Mouse (Mus musculus) intestine, embryonic 15.5 days (tissue): Measurements from ENCODE around the gene Fgf10. TPM values are rescaled to one million over a fixed set of nuclear protein-coding genes. Genes with fewer than 3 reads are reported as not detected.

Experiments used
- ATAC-seq: fragments of 200-750 bp; cut with Nextera tagmentation; 2 replicates; pipeline ENCODE4 v1.8.0; 2017; ENCODE audit warnings: moderate TSS enrichment, moderate library complexity
- H3K27ac ChIP-seq: fragments of 300-500 bp; sonication (generic); 2 replicates; pipeline ENCODE4 v1.5.1; 2015; ENCODE audit warnings: mild to moderate bottlenecking, inconsistent platforms
- H3K27me3 ChIP-seq: fragments of 300-500 bp; sonication (generic); replicated peaks from 2 replicates; pipeline ENCODE4 v1.6.1; 2015; ENCODE audit warnings: inconsistent platforms
- H3K36me3 ChIP-seq: fragments of 300-500 bp; sonication (generic); 2 replicates; pipeline ENCODE4 v1.6.1; 2015; ENCODE audit warnings: inconsistent platforms
- H3K4me1 ChIP-seq: fragments of 300-500 bp; sonication (generic); replicated peaks from 2 replicates; pipeline ENCODE4 v1.6.1; 2015; ENCODE audit warnings: inconsistent platforms
- H3K4me2 ChIP-seq: fragments of 300-500 bp; sonication (generic); replicated peaks from 2 replicates; pipeline ENCODE4 v1.6.1; 2015; ENCODE audit warnings: mild to moderate bottlenecking, inconsistent platforms
- H3K4me3 ChIP-seq: fragments of 300-500 bp; sonication (generic); replicated peaks from 2 replicates; pipeline ENCODE4 v1.5.1; 2015; ENCODE audit warnings: inconsistent platforms
- H3K9ac ChIP-seq: fragments of 300-500 bp; sonication (generic); 2 replicates; pipeline ENCODE4 v1.6.1; 2015; ENCODE audit warnings: inconsistent platforms
- H3K9me3 ChIP-seq: fragments of 300-500 bp; sonication (generic); 2 replicates; pipeline ENCODE4 v1.6.1; 2016; ENCODE audit warnings: inconsistent platforms
- whole genome bisulfite sequencing: fragments of 180-500 bp; shearing (Covaris S2); methylation state at CpG from one replicate; pipeline ENCODE4 v1.1.7; 2015; 5-methylcytosine and 5-hydroxymethylcytosine counted together
- polyA plus RNA-seq: library from polyadenylated mRNA; unstranded; fragments of >200 nt; fragmentation: Nextera tagmentation; extraction: Ambion mirVana; gene quantifications from 2 replicates; pipeline ENCODE4 v1.2.1, GENCODE M21; 2015

Gene Fgf10
- polyA plus RNA-seq, 1 experiment from 2014 or later, result 3.0 TPM

DNA sequence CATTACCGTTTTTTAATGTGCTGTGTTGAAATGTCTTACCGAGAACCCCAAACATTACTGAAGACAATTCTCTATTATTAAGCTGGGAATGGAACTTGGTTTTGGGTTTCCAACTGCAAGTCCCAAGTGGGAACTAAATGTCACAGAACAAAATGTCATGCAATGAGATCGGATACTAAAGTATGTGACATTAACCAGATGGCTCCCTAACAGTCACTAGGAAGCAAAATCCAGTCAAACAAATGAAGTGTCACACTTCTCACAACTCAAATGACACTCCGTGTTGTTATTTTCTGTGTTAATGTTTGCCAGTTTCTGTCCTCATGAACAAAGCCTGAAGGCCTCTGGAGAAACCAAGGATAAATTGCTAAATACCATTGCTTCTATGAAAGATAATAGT is 130.6 kb downstream of the Fgf10 start:
- Histone ChIP-seq H3K4me3 (no peak overlapping the region), H3K9me3 (no peaks in the 10 kb centered on the region), H3K4me1 (no peaks in the 10 kb centered on the region), H3K36me3 (no peaks in the 10 kb centered on the region), H3K4me2 (no peak overlapping the region), H3K27me3 (no peaks in the 10 kb centered on the region), H3K27ac (no peak overlapping the region), H3K9ac (no peak overlapping the region)
- WGBS, result 83% methylated on average over 4 of the region's 4 CpGs
- no peak for ATAC-seq

DNA sequence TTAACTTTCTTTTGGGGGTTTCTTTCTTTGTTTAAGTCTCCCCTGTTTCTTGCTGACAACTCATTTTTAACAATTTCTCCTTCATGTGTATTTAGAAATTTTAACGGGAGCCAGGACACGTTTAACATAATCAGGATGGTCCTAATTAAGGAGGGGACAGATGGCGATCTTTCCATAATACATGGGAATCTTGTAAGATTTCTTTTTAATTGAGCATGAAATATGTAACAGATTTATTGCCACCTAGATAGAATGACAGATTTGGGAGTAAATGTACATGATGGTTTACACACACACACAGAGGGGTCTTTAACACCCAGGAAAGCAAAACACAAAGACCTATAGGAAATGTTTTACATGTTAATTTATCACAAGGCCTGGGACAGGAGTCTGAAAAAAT is 137.1 kb downstream of the Fgf10 start:
- WGBS, result 74% methylated on average over 3 of the region's 3 CpGs
- no peak for ATAC-seq
- no peaks in the 10 kb centered on the region for H3K36me3 ChIP-seq

DNA sequence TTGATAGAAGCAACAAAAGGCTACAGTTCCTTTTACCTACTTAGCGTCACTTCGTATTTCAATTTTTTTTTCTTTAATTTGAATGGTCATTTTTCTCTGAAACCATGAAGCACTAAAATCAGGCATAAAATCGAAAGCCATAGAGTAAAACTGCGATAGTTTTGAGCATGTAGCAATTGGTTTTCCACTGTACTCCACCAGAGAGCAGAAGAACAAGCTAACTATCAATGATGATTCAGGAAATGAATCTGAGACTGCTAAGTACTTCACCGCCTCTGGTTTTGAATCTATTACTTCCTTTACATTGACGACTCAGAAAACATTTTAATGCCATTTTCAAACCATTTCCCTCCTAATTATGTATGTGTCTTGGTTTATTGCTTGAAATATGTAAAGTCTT is 150.2 kb downstream of the Fgf10 start:
- H3K27ac ChIP-seq, result no peak overlapping the region
- ATAC-seq, result no peak
- H3K36me3 ChIP-seq, result no peaks in the 10 kb centered on the region
- H3K9me3 ChIP-seq, result no peaks in the 10 kb centered on the region
- H3K4me3 ChIP-seq, result no peak overlapping the region
- H3K9ac ChIP-seq, result no peak overlapping the region
- no peaks in the 10 kb centered on the region for H3K27me3 ChIP-seq
- WGBS, result 88% methylated on average over 6 of the region's 6 CpGs
- no peak overlapping the region for H3K4me2 ChIP-seq
- no peaks in the 10 kb centered on the region for H3K4me1 ChIP-seq

More for the DNA sequence above, 137.1 kb downstream of the Fgf10 start:
- no peaks in the 10 kb centered on the region for H3K4me1 ChIP-seq
- no peaks in the 10 kb centered on the region for H3K27me3 ChIP-seq
- no peak overlapping the region for H3K4me3 ChIP-seq
- no peaks in the 10 kb centered on the region for H3K9me3 ChIP-seq
- no peak overlapping the region for H3K4me2 ChIP-seq
- no peak overlapping the region for H3K27ac ChIP-seq
- no peak overlapping the region for H3K9ac ChIP-seq

GRCm38 (mm10) chr13:118823113-118823512 is 153.5 kb downstream of the Fgf10 start:
- Histone ChIP-seq H3K36me3 (no peaks in the 10 kb centered on the region), H3K4me3 (no peak overlapping the region), H3K4me2 (no peak overlapping the region), H3K9me3 (no peaks in the 10 kb centered on the region), H3K4me1 (no peaks in the 10 kb centered on the region), H3K9ac (no peak overlapping the region), H3K27ac (no peak overlapping the region), H3K27me3 (no peaks in the 10 kb centered on the region)
- 75% methylated on average over 2 of the region's 2 CpGs for WGBS
- no peak for ATAC-seq

GRCm38 (mm10) chr13:118825102-118825501 is 155.5 kb downstream of the Fgf10 start:
- H3K4me2 ChIP-seq, result no peak overlapping the region
- ATAC-seq, result no peak
- no peaks in the 10 kb centered on the region for H3K36me3 ChIP-seq
- H3K4me3 ChIP-seq, result no peak overlapping the region
- no peak overlapping the region for H3K27ac ChIP-seq
- H3K9me3 ChIP-seq, result no peaks in the 10 kb centered on the region
- no peak overlapping the region for H3K9ac ChIP-seq
- no peaks in the 10 kb centered on the region for H3K4me1 ChIP-seq
- 73% methylated on average over 4 of the region's 4 CpGs for WGBS
- no peaks in the 10 kb centered on the region for H3K27me3 ChIP-seq

- no peak overlapping the region for H3K4me3 ChIP-seq
- H3K27ac ChIP-seq, result no peak overlapping the region
- H3K36me3 ChIP-seq, result no peaks in the 10 kb centered on the region
- H3K9ac ChIP-seq, result no peak overlapping the region
- no peaks in the 10 kb centered on the region for H3K9me3 ChIP-seq
- no peaks in the 10 kb centered on the region for H3K4me1 ChIP-seq
- ATAC-seq, result no peak
- H3K4me2 ChIP-seq, result no peak overlapping the region
- no peaks in the 10 kb centered on the region for H3K27me3 ChIP-seq
- 83% methylated on average over 10 of the region's 10 CpGs for WGBS
These were observed 159.2 kb downstream of the Fgf10 start for GRCm38 (mm10) chr13:118828604-118829381.

GRCm38 (mm10) chr13:118834021-118834420 is 164.4 kb downstream of the Fgf10 start:
- no peak overlapping the region for H3K9ac ChIP-seq
- no peaks in the 10 kb centered on the region for H3K4me1 ChIP-seq
- H3K27ac ChIP-seq, result no peak overlapping the region
- H3K9me3 ChIP-seq, result no peaks in the 10 kb centered on the region
- no peaks in the 10 kb centered on the region for H3K27me3 ChIP-seq
- H3K36me3 ChIP-seq, result no peaks in the 10 kb centered on the region
- no peak overlapping the region for H3K4me2 ChIP-seq
- no peak for ATAC-seq
- H3K4me3 ChIP-seq, result no peak overlapping the region

DNA sequence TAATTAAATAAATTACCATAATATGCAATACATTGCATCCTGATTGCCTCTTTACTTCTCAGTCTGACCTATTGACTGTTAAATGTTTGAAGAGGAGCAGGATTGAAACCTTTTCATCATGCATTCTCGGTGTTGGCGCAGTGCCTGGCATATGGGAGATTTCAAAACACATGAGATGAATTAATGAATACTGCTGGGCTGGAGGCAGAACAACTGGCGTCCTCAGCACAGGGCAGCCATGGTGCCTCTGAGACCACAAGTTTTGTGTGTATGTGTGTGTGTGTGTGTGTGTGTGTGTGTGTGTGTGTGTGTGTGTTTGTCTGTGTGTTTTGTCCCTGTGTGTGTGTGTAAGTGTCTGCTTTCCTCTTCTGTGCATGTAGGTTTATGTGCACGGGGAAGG is 165.5 kb downstream of the Fgf10 start:
- Histone ChIP-seq H3K27me3 (no peaks in the 10 kb centered on the region), H3K27ac (no peak overlapping the region), H3K9me3 (no peaks in the 10 kb centered on the region), H3K9ac (no peak overlapping the region), H3K4me3 (no peak overlapping the region), H3K36me3 (no peaks in the 10 kb centered on the region), H3K4me1 (no peaks in the 10 kb centered on the region), H3K4me2 (no peak overlapping the region)
- no peak for ATAC-seq
- 50% methylated on average over 4 of the region's 4 CpGs for WGBS
